Mouse (Mus musculus): ENCODE data around the gene Fank1. TPM values are rescaled to one million over a fixed set of nuclear protein-coding genes. Genes with fewer than 3 reads are reported as not detected.

Fank1 gene
- polyA plus RNA-seq, 1 experiment from 2014 or later: 1.5 TPM

DNA sequence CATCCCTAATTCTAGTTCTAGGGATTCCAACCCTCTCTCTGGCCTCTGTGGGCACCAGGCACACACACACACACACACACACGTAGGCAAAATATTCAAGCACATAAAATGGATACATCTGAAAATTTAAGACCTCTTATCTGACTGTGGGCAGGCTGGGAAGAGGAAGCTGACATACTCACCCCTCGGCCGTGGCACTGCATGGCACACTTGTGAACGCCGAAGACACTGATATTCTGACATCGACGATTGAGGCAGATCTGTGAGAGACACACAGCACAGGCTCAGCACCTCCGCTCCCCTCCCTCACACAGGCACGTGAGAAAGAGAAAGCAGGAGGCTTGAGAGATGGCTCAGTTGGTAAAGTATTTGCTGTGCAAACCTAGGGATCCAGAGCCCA, 139.6 kb downstream of the Fank1 start:
- no peak overlapping the region for H3K4me3 ChIP-seq
- WGBS: 67% methylated on average over 9 of the region's 9 CpGs
- no peaks in the 10 kb centered on the region for H3K27me3 ChIP-seq
- H3K9ac ChIP-seq: no peak overlapping the region
- H3K27ac ChIP-seq: no peak overlapping the region
- H3K4me1 ChIP-seq: peaks cover 9% of the 10 kb centered on the region
- H3K4me2 ChIP-seq: no peak overlapping the region
- H3K36me3 ChIP-seq: peaks cover 11% of the 10 kb centered on the region
- ATAC-seq (ENCODE audit: borderline replicate concordance, extremely low read depth, low FRiP score, low TSS enrichment): no peak
- no peaks in the 10 kb centered on the region for H3K9me3 ChIP-seq

DNA sequence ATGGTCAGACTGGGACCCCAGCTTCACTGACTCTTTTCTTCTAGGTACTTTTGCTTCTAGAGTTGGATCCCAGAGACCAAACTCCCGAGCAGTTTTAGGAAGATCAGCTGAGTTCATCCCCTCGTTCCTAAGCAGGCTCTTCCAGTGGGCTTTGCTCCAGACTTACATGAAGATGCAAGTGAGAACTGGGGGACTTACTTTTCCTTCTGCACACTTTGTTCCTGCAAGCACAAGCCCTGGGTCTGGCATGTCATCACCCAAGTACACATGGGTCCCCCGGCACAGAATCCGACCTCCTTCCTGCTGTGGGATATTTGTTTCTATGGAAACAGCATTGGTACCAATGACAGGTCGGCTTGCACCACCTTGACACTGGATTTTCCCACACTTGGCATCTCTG, 142.6 kb downstream of the Fank1 start:
- H3K36me3 ChIP-seq: peaks cover 14% of the 10 kb centered on the region
- H3K4me1 ChIP-seq: peaks cover 15% of the 10 kb centered on the region
- H3K4me3 ChIP-seq: no peak overlapping the region
- no peak overlapping the region for H3K9ac ChIP-seq
- 64% methylated on average over 5 of the region's 5 CpGs for WGBS
- ATAC-seq (ENCODE audit: borderline replicate concordance, extremely low read depth, low FRiP score, low TSS enrichment): no peak
- H3K9me3 ChIP-seq: no peaks in the 10 kb centered on the region
- no peak overlapping the region for H3K4me2 ChIP-seq
- no peaks in the 10 kb centered on the region for H3K27me3 ChIP-seq
- H3K27ac ChIP-seq: no peak overlapping the region

- Histone ChIP-seq H3K4me2 (no peak overlapping the region), H3K27ac (0 out of 2 replicates have a peak overlapping the region, but pooled peaks have one; percentile 13), H3K27me3 (no peaks in the 10 kb centered on the region), H3K9me3 (no peaks in the 10 kb centered on the region), H3K36me3 (peaks cover 10% of the 10 kb centered on the region), H3K4me1 (peaks cover 15% of the 10 kb centered on the region), H3K9ac (no peak overlapping the region), H3K4me3 (no peak overlapping the region)
- ATAC-seq (ENCODE audit: borderline replicate concordance, extremely low read depth, low FRiP score, low TSS enrichment): peak; percentile 62; the same call in 1 of the 2 replicates
- 64% methylated on average over 5 of the region's 5 CpGs for WGBS
Measured at GRCm38 (mm10) chr7:133919918-133920317, 143.3 kb downstream of the Fank1 start.

- Histone ChIP-seq H3K4me1 (peaks cover 15% of the 10 kb centered on the region), H3K4me2 (no peak overlapping the region), H3K27me3 (no peaks in the 10 kb centered on the region), H3K9me3 (no peaks in the 10 kb centered on the region), H3K27ac (no peak overlapping the region), H3K9ac (no peak overlapping the region), H3K4me3 (no peak overlapping the region), H3K36me3 (0 out of 2 replicates have a peak, but pooled peaks cover 6% of the 10 kb centered on the region)
- WGBS: 75% methylated on average over 7 of the region's 7 CpGs
- no peak for ATAC-seq (ENCODE audit: borderline replicate concordance, extremely low read depth, low FRiP score, low TSS enrichment)
Measured at GRCm38 (mm10) chr7:133920724-133921123, 144.1 kb downstream of the Fank1 start.

GRCm38 (mm10) chr7:133921291-133921690, 144.6 kb downstream of the Fank1 start:
- WGBS: 92% methylated on average over 4 of the region's 4 CpGs
- no peak overlapping the region for H3K9ac ChIP-seq
- ATAC-seq (ENCODE audit: borderline replicate concordance, extremely low read depth, low FRiP score, low TSS enrichment): no peak
- no peaks in the 10 kb centered on the region for H3K27me3 ChIP-seq
- no peak overlapping the region for H3K27ac ChIP-seq
- no peaks in the 10 kb centered on the region for H3K9me3 ChIP-seq
- H3K4me2 ChIP-seq: no peak overlapping the region
- H3K4me3 ChIP-seq: no peak overlapping the region
- H3K4me1 ChIP-seq: peaks cover 15% of the 10 kb centered on the region
- 0 out of 2 replicates have a peak, but pooled peaks cover 6% of the 10 kb centered on the region for H3K36me3 ChIP-seq

- no peak overlapping the region for H3K4me3 ChIP-seq
- peak overlapping the region; percentile 12; the same call in 1 of the 2 replicates for H3K27ac ChIP-seq
- H3K27me3 ChIP-seq: no peaks in the 10 kb centered on the region
- 40% methylated on average over 6 of the region's 6 CpGs for WGBS
- peaks cover 15% of the 10 kb centered on the region for H3K4me1 ChIP-seq
- ATAC-seq (ENCODE audit: borderline replicate concordance, extremely low read depth, low FRiP score, low TSS enrichment): no peak
- H3K36me3 ChIP-seq: 0 out of 2 replicates have a peak, but pooled peaks cover 14% of the 10 kb centered on the region
- H3K9ac ChIP-seq: no peak overlapping the region
- no peaks in the 10 kb centered on the region for H3K9me3 ChIP-seq
- H3K4me2 ChIP-seq: no peak overlapping the region
Measured at GRCm38 (mm10) chr7:133923994-133924393, 147.3 kb downstream of the Fank1 start.

DNA sequence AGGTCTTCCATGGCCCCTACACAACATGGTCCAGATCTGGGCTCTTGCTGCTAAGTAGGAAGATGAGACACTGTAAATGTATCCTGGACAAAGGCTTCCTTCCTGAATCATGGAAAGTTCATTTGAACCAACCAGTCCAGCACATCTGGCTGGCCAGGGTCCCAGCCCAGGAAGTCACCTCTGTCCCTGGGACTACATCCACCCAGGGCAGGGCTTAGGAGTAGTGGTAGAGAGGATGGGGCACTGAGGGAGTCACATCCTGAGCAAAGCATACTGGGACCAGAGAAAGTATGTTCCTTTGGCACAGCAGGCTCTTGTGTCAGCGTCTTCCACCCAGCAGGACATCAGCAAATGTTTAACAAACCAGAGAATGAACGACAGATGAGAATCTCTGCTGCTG, 149.1 kb downstream of the Fank1 start:
- Histone ChIP-seq H3K9ac (no peak overlapping the region), H3K27me3 (no peaks in the 10 kb centered on the region), H3K4me3 (no peak overlapping the region), H3K4me1 (peaks cover 6% of the 10 kb centered on the region; the same call in 1 of the 2 replicates), H3K9me3 (no peaks in the 10 kb centered on the region), H3K27ac (no peak overlapping the region), H3K4me2 (no peak overlapping the region), H3K36me3 (peaks cover 18% of the 10 kb centered on the region; the same call in 1 of the 2 replicates)
- no peak for ATAC-seq (ENCODE audit: borderline replicate concordance, extremely low read depth, low FRiP score, low TSS enrichment)
- 60% methylated on average over 2 of the region's 2 CpGs for WGBS

DNA sequence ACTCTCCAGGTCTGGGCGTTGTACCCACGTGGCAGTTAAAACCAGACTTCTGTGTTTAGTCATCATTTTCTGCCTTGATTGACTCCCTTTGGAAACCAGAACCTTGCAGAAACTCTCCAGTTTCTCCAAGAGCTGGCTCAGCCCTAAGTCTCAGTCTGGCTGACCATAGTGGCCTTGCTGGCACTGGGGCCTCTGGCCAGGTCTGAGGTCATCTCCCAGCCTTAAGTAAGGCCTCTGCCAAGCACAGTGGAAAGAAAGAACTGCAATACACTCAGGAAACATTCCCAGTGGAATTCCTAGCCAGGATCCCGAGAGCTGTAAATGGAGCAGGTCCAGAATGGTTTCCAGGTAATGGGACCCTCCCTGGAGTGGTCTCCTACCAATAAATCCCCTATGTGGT, 152.3 kb downstream of the Fank1 start:
- H3K4me1 ChIP-seq: peaks cover 12% of the 10 kb centered on the region
- H3K36me3 ChIP-seq: peaks cover 18% of the 10 kb centered on the region; the same call in 1 of the 2 replicates
- H3K9me3 ChIP-seq: no peaks in the 10 kb centered on the region
- H3K27me3 ChIP-seq: no peaks in the 10 kb centered on the region
- WGBS: 95% methylated on average over 3 of the region's 3 CpGs
- no peak for ATAC-seq (ENCODE audit: borderline replicate concordance, extremely low read depth, low FRiP score, low TSS enrichment)
- no peak overlapping the region for H3K4me2 ChIP-seq
- H3K27ac ChIP-seq: no peak overlapping the region
- no peak overlapping the region for H3K9ac ChIP-seq
- H3K4me3 ChIP-seq: no peak overlapping the region

Other genes with a start within 250 kb of the Fank1 start
- gene Tex36, start 174.7 kb upstream of the Fank1 start, polyA plus RNA-seq (2015; fragmentation: Nextera tagmentation; extraction: Ambion mirVana): not detected in 2 replicates
- 18.6 and 18.9 TPM in 2 replicates for gene Edrf1, start 139.3 kb upstream of the Fank1 start, polyA plus RNA-seq (2015; fragmentation: Nextera tagmentation; extraction: Ambion mirVana)
- gene Mmp21, start 96.8 kb upstream of the Fank1 start, polyA plus RNA-seq (2015; fragmentation: Nextera tagmentation; extraction: Ambion mirVana): 0.07 and 0.10 TPM in 2 replicates
- 169 and 172 TPM in 2 replicates for gene Bccip, start 67.5 kb upstream of the Fank1 start, polyA plus RNA-seq (2015; fragmentation: Nextera tagmentation; extraction: Ambion mirVana)
- 27.8 and 28.9 TPM in 2 replicates for gene Uros, start 66.8 kb upstream of the Fank1 start, polyA plus RNA-seq (2015; fragmentation: Nextera tagmentation; extraction: Ambion mirVana)
- 26.4 and 27.7 TPM in 2 replicates for gene Dhx32, start 5.9 kb downstream of the Fank1 start, polyA plus RNA-seq (2015; fragmentation: Nextera tagmentation; extraction: Ambion mirVana)

Data from lung, embryonic 15.5 days (tissue).